Mouse (Mus musculus) liver, embryonic 16.5 days (tissue): ENCODE measurements around the gene Klhdc1. TPM values are rescaled to one million over a fixed set of nuclear protein-coding genes. Genes with fewer than 3 reads are reported as not detected.
A peak's percentile ranks its signal among the peaks of the same experiment; 100 is the strongest.

ENCODE experiments used
- ATAC-seq: fragments of 200-750 bp; cut with Nextera tagmentation; 2 replicates; pipeline ENCODE4 v1.8.0; 2017; ENCODE audit warnings: low read depth, mild to moderate bottlenecking, moderate number of reproducible peaks, moderate library complexity
- H3K27ac ChIP-seq: fragments of 300-500 bp; sonication (generic); 2 replicates; pipeline ENCODE4 v1.5.1; 2014; ENCODE audit warnings: mild to moderate bottlenecking, low read length
- H3K27me3 ChIP-seq: fragments of 300-500 bp; sonication (generic); 2 replicates; pipeline ENCODE4 v1.6.1; 2014; ENCODE audit warnings: low read depth, low read length, mixed read lengths; ENCODE audit not compliant: control insufficient read depth, insufficient read depth
- H3K36me3 ChIP-seq: fragments of 300-500 bp; sonication (generic); 2 replicates; pipeline ENCODE4 v1.6.1; 2014; ENCODE audit warnings: mild to moderate bottlenecking; ENCODE audit not compliant: control insufficient read depth, insufficient read depth
- H3K4me1 ChIP-seq: fragments of 300-500 bp; sonication (generic); 2 replicates; pipeline ENCODE4 v1.6.1; 2014; ENCODE audit warnings: low read depth, low read length, mixed read lengths; ENCODE audit not compliant: control insufficient read depth
- H3K4me2 ChIP-seq: fragments of 300-500 bp; sonication (generic); 2 replicates; pipeline ENCODE4 v1.6.1; 2014; ENCODE audit warnings: low read depth, low read length, mixed read lengths
- H3K4me3 ChIP-seq: fragments of 300-500 bp; sonication (generic); 2 replicates; pipeline ENCODE4 v1.5.1; 2014; ENCODE audit warnings: low read depth, mild to moderate bottlenecking, low read length
- H3K9ac ChIP-seq: fragments of 300-500 bp; sonication (generic); 2 replicates; pipeline ENCODE4 v1.6.1; 2014; ENCODE audit warnings: low read depth, low read length
- H3K9me3 ChIP-seq: fragments of 300-500 bp; sonication (generic); replicated peaks from 2 replicates; pipeline ENCODE4 v1.6.1; 2016; ENCODE audit warnings: low read length; ENCODE audit not compliant: control insufficient read depth
- WGBS: fragments of 180-500 bp; shearing (Covaris S2); extraction: QIAGEN DNeasy Blood & Tissue Kit; methylation state at CpG from one replicate; pipeline ENCODE4 v1.1.7; 2014; ENCODE audit not compliant: insufficient replicate concordance; 5-methylcytosine and 5-hydroxymethylcytosine counted together
- polyA plus RNA-seq: library from polyadenylated mRNA; unstranded; fragments of >200 nt; fragmentation: Nextera tagmentation; extraction: Ambion mirVana; gene quantifications from 2 replicates; pipeline ENCODE4 v1.2.1, GENCODE M21; 2015

The Klhdc1 gene
- polyA plus RNA-seq, 1 experiment from 2014 or later = 2.5 TPM

DNA sequence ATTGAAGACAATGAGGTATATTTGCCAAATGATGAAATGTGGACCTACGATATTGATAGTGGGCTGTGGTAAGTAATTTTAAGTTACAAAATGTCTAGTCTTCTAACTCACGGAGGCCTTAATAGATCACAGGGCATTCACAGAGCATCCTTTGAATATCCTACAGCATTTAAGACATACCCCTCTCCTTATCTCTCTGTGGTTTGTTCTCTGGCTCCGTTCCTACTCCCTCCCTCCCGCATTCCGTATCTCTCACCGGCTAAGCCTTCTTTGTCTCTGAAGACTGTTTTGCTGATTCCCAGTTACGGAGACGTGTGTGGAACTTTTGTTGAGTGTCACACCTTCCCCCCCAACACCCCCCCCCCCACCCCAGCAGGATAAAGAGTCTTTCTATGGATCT is 9.8 kb downstream of the Klhdc1 start:
- H3K9ac ChIP-seq = no peak overlapping the region

GRCm38 (mm10) chr12:69253806-69254205 is 12.8 kb downstream of the Klhdc1 start:
- WGBS = 77% methylated on average over 1 of the region's 1 CpGs
- no peaks in the 10 kb centered on the region for H3K36me3 ChIP-seq
- no peak overlapping the region for H3K9ac ChIP-seq
- H3K4me2 ChIP-seq = no peak overlapping the region
- no peaks in the 10 kb centered on the region for H3K27me3 ChIP-seq
- H3K4me1 ChIP-seq = peaks cover 3% of the 10 kb centered on the region; the same call in 1 of the 2 replicates
- no peak for ATAC-seq
- no peak overlapping the region for H3K27ac ChIP-seq
- no peak overlapping the region for H3K4me3 ChIP-seq
- no peaks in the 10 kb centered on the region for H3K9me3 ChIP-seq

More for the DNA sequence above, 9.8 kb downstream of the Klhdc1 start:
- Histone ChIP-seq H3K36me3 (no peaks in the 10 kb centered on the region), H3K9me3 (no peaks in the 10 kb centered on the region), H3K27ac (no peak overlapping the region), H3K4me2 (no peak overlapping the region), H3K27me3 (no peaks in the 10 kb centered on the region), H3K4me3 (no peak overlapping the region), H3K4me1 (peaks cover 3% of the 10 kb centered on the region; the same call in 1 of the 2 replicates)
- WGBS = 31% methylated on average over 8 of the region's 8 CpGs
- ATAC-seq = no peak

DNA sequence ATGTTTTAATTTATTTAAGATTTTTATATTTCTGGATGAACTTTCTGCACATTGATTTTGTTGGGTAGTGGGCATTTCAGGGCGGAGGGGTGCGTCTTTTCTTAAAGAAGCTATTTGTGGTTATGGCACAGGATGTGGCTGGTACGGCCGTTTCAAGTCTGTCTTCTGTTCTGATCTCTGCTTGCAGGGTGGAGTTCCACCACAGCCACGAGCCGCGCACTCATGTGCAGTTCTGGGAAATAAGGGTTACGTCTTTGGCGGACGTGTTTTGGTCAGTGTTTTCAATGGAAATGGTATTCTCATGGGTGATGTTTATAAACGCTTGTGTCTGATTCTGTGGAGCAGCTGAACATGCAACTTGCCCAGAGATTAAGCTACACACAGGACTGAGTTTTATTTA is 16.9 kb downstream of the Klhdc1 start:
- WGBS = 17% methylated on average over 11 of the region's 11 CpGs
- Histone ChIP-seq H3K9me3 (no peaks in the 10 kb centered on the region), H3K4me3 (no peak overlapping the region), H3K36me3 (no peaks in the 10 kb centered on the region), H3K9ac (no peak overlapping the region), H3K4me1 (no peaks in the 10 kb centered on the region), H3K27ac (no peak overlapping the region), H3K27me3 (no peaks in the 10 kb centered on the region), H3K4me2 (peak overlapping the region; percentile 30; the same call in 1 of the 2 replicates)
- no peak for ATAC-seq

- ATAC-seq = no peak
- no peaks in the 10 kb centered on the region for H3K9me3 ChIP-seq
- WGBS = 80% methylated on average over 5 of the region's 5 CpGs
These were observed 21.3 kb downstream of the Klhdc1 start for GRCm38 (mm10) chr12:69262251-69262650.

DNA sequence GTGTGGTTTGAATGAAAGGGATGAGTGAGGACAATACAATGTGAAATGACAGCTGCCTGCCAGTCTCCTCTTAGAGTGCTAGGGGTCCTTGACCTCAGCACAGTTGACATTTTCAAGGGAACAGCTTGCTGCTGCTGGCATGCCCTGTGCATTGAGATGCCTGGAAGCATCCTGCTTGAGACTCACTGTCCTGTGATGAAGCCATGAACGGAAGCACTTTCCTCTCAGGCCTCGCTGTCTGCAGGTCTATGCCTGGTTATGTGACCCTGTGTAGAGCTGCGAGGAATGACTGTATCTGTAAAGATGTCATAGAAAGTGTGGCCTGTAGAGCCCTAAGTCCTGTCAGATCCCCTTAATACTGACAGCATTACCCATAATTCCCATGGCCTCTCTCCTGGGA is 24.1 kb downstream of the Klhdc1 start:
- 68% methylated on average over 3 of the region's 3 CpGs for WGBS
- Histone ChIP-seq H3K36me3 (no peaks in the 10 kb centered on the region), H3K27me3 (no peaks in the 10 kb centered on the region), H3K4me2 (no peak overlapping the region), H3K4me1 (no peaks in the 10 kb centered on the region), H3K9me3 (no peaks in the 10 kb centered on the region), H3K27ac (no peak overlapping the region), H3K9ac (no peak overlapping the region), H3K4me3 (no peak overlapping the region)
- ATAC-seq = no peak

More at GRCm38 (mm10) chr12:69262251-69262650, 21.3 kb downstream of the Klhdc1 start:
- Histone ChIP-seq H3K36me3 (no peaks in the 10 kb centered on the region), H3K4me2 (no peak overlapping the region), H3K4me1 (no peaks in the 10 kb centered on the region), H3K27ac (no peak overlapping the region), H3K4me3 (no peak overlapping the region), H3K27me3 (no peaks in the 10 kb centered on the region), H3K9ac (no peak overlapping the region)

DNA sequence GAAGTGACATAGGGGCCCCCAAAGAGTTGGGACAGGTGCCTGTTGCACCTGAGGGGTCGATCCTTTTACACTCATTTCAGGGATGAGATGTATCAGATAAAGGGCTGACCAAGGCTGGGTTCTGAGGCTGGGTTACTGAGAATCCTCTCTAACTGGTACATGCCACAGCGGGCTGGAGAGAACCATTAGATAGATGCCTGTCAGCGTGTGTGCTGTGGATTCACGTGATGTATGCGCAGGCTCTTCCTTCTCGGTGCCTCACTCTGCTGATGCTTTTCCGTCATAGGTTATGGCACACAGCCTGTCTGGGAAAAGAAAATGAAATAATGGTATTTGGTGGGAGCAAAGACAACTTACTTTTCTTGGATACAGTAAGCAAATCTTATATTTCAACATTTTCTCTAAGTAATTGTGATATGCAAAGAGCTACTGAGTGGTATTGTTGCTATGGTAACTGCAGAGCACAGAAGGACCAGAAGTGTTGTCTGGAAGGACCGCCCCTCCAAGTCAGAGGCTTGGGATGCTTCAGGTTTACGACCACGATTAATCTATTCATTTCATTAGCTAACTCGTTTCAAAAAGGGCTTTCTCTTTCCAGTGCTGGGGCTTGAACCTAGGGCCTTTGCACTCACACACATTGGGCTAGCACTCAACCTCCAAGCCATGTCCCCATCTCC is 27.1 kb downstream of the Klhdc1 start:
- Histone ChIP-seq H3K27me3 (no peaks in the 10 kb centered on the region), H3K4me3 (no peak overlapping the region), H3K9me3 (no peaks in the 10 kb centered on the region), H3K4me1 (no peaks in the 10 kb centered on the region), H3K4me2 (no peak overlapping the region), H3K9ac (no peak overlapping the region), H3K36me3 (no peaks in the 10 kb centered on the region), H3K27ac (no peak overlapping the region)
- no peak for ATAC-seq
- 79% methylated on average over 11 of the region's 11 CpGs for WGBS

GRCm38 (mm10) chr12:69268956-69269355 is 28.0 kb downstream of the Klhdc1 start:
- Histone ChIP-seq H3K36me3 (no peaks in the 10 kb centered on the region), H3K9ac (no peak overlapping the region), H3K4me2 (no peak overlapping the region), H3K4me1 (no peaks in the 10 kb centered on the region), H3K4me3 (no peak overlapping the region), H3K27ac (no peak overlapping the region), H3K9me3 (no peaks in the 10 kb centered on the region), H3K27me3 (no peaks in the 10 kb centered on the region)
- 73% methylated on average over 2 of the region's 2 CpGs for WGBS
- ATAC-seq = no peak

DNA sequence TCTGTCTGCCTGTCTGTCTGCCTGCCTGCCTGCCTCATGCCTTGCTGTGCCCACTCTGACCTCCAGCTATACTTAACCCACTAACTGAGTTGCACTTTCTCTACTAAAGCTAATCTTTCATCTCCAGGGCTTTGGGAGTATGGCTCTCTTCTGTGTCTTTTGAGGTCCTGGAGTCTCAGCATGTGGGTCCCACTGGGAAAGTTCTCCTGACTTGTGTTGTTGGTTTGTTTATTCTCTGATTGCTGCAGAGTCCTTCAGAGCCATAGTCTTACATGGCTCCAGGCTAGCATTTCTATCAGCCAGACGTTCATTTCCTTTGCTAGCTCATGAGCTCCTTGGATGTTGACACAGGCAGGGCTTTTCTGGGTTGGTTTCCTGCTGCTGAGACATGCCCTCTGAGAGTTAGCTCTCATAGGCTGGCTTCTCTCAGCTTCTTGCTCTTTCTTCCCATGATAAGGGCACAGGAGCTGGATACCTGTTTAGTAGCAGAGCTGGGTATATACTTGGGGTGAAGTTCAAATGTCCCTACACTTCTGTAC is 39.0 kb downstream of the Klhdc1 start:
- Histone ChIP-seq H3K36me3 (no peaks in the 10 kb centered on the region), H3K9ac (no peak overlapping the region), H3K4me3 (no peak overlapping the region), H3K27me3 (no peaks in the 10 kb centered on the region), H3K4me1 (no peaks in the 10 kb centered on the region), H3K9me3 (no peaks in the 10 kb centered on the region), H3K4me2 (no peak overlapping the region), H3K27ac (no peak overlapping the region)
- no peak for ATAC-seq
- WGBS = 10% methylated on average over 1 of the region's 1 CpGs

DNA sequence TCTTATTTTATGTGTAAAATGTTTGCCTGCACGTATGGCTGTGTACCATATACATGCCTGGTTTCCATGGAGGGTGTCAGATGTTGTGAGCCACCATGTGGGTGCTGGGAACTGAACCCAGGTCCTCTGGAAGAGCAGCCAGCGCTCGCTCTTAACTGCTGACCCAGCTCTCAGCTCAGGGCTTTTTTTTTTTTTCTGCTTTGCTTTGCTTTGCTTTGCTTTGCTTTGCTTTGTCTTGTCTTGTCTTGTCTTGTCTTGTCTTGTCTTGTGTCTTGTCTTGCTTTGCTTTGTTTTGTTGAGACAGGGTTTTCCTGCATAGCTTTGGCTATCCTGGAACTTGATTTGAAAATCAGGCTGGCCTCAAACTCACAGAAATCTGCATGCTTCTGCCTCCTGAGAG is 39.9 kb downstream of the Klhdc1 start:
- 85% methylated on average over 3 of the region's 3 CpGs for WGBS
- Histone ChIP-seq H3K4me2 (no peak overlapping the region), H3K36me3 (no peaks in the 10 kb centered on the region), H3K27me3 (no peaks in the 10 kb centered on the region), H3K27ac (no peak overlapping the region), H3K9ac (no peak overlapping the region), H3K9me3 (no peaks in the 10 kb centered on the region), H3K4me3 (no peak overlapping the region), H3K4me1 (no peaks in the 10 kb centered on the region)
- no peak for ATAC-seq
